Mouse (Mus musculus) E14TG2a.4 (cell line): Measurements from ENCODE around the gene Tmem120b.

Source experiments
- H3K27me3 ChIP-seq: 2 replicates; pipeline ENCODE4 v1.6.1; 2014; ENCODE audit warnings: low read length, control low read depth; ENCODE audit not compliant: insufficient read depth
- H3K36me3 ChIP-seq: 2 replicates; pipeline ENCODE4 v1.6.1; 2014; ENCODE audit warnings: low read length, control low read depth; ENCODE audit not compliant: insufficient read depth
- H3K4me1 ChIP-seq: replicated peaks from 2 replicates; pipeline ENCODE4 v1.6.1; 2014; ENCODE audit warnings: low read depth, low read length, control low read depth
- H3K4me3 ChIP-seq: replicated peaks from 2 replicates; pipeline ENCODE4 v1.5.1; 2014; ENCODE audit warnings: mild to moderate bottlenecking, low read length
- H3K9me3 ChIP-seq: 2 replicates; pipeline ENCODE4 v1.6.1; 2014; ENCODE audit warnings: low read length, control low read depth
- CTCF ChIP-seq: conservative IDR thresholded peaks from 2 replicates; pipeline ENCODE4 v1.5.1; 2014; ENCODE audit warnings: low read length
- NANOG ChIP-seq: IDR thresholded peaks from 2 replicates; pipeline ENCODE4 v1.6.1; 2014; ENCODE audit warnings: borderline replicate concordance, low read length, mixed read lengths
- POU5F1 ChIP-seq: IDR thresholded peaks from 2 replicates; pipeline ENCODE4 v1.6.1; 2014; ENCODE audit warnings: low read length, borderline replicate concordance

Gene Tmem120b

GRCm38 (mm10) chr5:123122181-123122580, 54.0 kb downstream of the Tmem120b start:
- Histone ChIP-seq H3K27me3 (peaks cover 39% of the 10 kb centered on the region), H3K36me3 (peaks cover 16% of the 10 kb centered on the region), H3K4me1 (peaks cover 48% of the 10 kb centered on the region), H3K9me3 (0 out of 2 replicates have a peak, but pooled peaks cover 3% of the 10 kb centered on the region), H3K4me3 (no peak overlapping the region)
- TF ChIP-seq POU5F1 (no peak), NANOG (no peak), CTCF (peak; percentile 79)

DNA sequence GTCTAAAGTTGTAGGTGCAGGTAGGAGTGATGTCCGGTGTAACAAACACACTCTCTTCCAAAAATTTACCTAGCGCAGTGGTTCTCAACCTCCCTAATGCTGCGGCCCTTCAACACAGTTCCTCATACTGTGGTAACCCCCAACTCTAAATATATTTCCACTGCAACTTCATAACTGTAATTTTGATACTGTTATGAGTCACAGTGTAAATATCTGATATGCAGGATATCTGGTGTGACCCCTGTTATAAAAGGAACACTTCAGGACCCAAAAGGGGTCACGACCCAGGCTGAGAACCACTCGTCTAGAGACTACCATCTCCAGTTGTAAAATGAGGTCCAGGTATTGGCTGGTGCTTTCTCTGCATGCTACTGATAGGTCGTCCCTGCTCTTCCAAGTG, 56.9 kb downstream of the Tmem120b start:
- no peak for TF ChIP-seq CTCF
- TF ChIP-seq POU5F1: no peak
- TF ChIP-seq NANOG: no peak
- H3K36me3 ChIP-seq: peaks cover 5% of the 10 kb centered on the region

GRCm38 (mm10) chr5:123125638-123126406, 57.6 kb downstream of the Tmem120b start:
- TF ChIP-seq POU5F1: no peak
- TF ChIP-seq CTCF: no peak
- TF ChIP-seq NANOG: no peak
- no peak overlapping the region for H3K4me3 ChIP-seq
- H3K9me3 ChIP-seq: 0 out of 2 replicates have a peak, but pooled peaks cover 3% of the 10 kb centered on the region
- peaks cover 43% of the 10 kb centered on the region for H3K27me3 ChIP-seq
- H3K36me3 ChIP-seq: peaks cover 5% of the 10 kb centered on the region
- peaks cover 50% of the 10 kb centered on the region for H3K4me1 ChIP-seq

More for the DNA sequence above, 56.9 kb downstream of the Tmem120b start:
- no peak overlapping the region for H3K4me3 ChIP-seq
- 0 out of 2 replicates have a peak, but pooled peaks cover 3% of the 10 kb centered on the region for H3K9me3 ChIP-seq
- peaks cover 44% of the 10 kb centered on the region for H3K27me3 ChIP-seq
- H3K4me1 ChIP-seq: peaks cover 52% of the 10 kb centered on the region

GRCm38 (mm10) chr5:123127031-123127430, 58.8 kb downstream of the Tmem120b start:
- TF ChIP-seq POU5F1: no peak
- TF ChIP-seq NANOG: no peak
- TF ChIP-seq CTCF: no peak
- Histone ChIP-seq H3K27me3 (peaks cover 52% of the 10 kb centered on the region), H3K4me3 (no peak overlapping the region), H3K36me3 (peaks cover 5% of the 10 kb centered on the region), H3K9me3 (0 out of 2 replicates have a peak, but pooled peaks cover 3% of the 10 kb centered on the region), H3K4me1 (peaks cover 49% of the 10 kb centered on the region)

DNA sequence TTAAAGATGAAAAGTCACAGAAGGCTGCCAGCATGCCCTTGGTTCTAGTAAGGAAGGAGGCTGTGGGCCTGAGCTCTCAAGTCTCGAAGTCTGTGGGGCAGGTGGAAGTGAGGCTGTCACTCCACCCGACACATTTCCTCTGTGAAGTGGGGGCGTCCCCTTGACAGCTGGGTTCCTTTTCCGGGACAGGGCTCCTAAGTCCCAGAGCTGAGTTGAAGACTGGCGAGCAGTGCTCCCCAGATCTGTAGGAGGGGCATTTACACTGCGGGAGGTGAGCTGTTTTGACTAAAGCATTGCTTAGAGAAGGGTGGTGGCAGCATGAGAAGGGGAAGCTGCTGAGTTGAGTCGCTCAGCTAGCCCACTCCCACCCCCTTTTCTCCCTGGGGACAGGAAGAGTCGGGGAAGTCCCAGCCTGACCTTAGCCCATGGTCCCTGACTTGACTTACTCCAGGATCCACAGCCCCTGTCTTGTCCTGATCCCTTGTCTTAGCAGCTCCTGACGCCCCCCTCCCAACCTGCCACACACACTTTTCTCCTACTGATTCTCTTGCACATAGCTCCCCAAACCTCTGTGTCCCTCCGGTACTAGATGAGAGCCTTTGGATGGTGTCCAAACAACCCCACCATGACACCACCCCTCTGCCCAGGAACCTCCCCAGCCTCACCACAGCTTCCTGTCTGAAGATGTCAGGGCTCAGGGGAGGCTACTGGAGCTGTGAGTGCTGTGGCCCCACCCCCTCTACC, 60.4 kb downstream of the Tmem120b start:
- Histone ChIP-seq H3K36me3 (peaks cover 9% of the 10 kb centered on the region), H3K4me3 (no peak overlapping the region), H3K27me3 (peaks cover 52% of the 10 kb centered on the region)

GRCm38 (mm10) chr5:123129170-123129757, 61.0 kb downstream of the Tmem120b start:
- peaks cover 52% of the 10 kb centered on the region for H3K27me3 ChIP-seq
- peaks cover 15% of the 10 kb centered on the region for H3K36me3 ChIP-seq
- TF ChIP-seq CTCF (no peak), POU5F1 (no peak), NANOG (no peak)
- H3K4me1 ChIP-seq: peaks cover 65% of the 10 kb centered on the region
- H3K9me3 ChIP-seq: no peaks in the 10 kb centered on the region
- H3K4me3 ChIP-seq: no peak overlapping the region

More for the DNA sequence above, 60.4 kb downstream of the Tmem120b start:
- TF ChIP-seq POU5F1 (no peak), NANOG (no peak), CTCF (no peak)
- Histone ChIP-seq H3K4me1 (peaks cover 58% of the 10 kb centered on the region), H3K9me3 (no peaks in the 10 kb centered on the region)

GRCm38 (mm10) chr5:123130030-123130813, 62.0 kb downstream of the Tmem120b start:
- no peak for TF ChIP-seq CTCF
- H3K9me3 ChIP-seq: no peaks in the 10 kb centered on the region

GRCm38 (mm10) chr5:123130814-123131148, 62.6 kb downstream of the Tmem120b start:
- Histone ChIP-seq H3K27me3 (peaks cover 52% of the 10 kb centered on the region), H3K9me3 (no peaks in the 10 kb centered on the region), H3K4me1 (peaks cover 74% of the 10 kb centered on the region), H3K4me3 (no peak overlapping the region), H3K36me3 (peaks cover 18% of the 10 kb centered on the region)
- TF ChIP-seq NANOG: no peak
- TF ChIP-seq POU5F1: no peak
- TF ChIP-seq CTCF: no peak

More at GRCm38 (mm10) chr5:123130030-123130813, 62.0 kb downstream of the Tmem120b start:
- peaks cover 52% of the 10 kb centered on the region for H3K27me3 ChIP-seq
- H3K4me1 ChIP-seq: peaks cover 74% of the 10 kb centered on the region
- H3K4me3 ChIP-seq: no peak overlapping the region
- peaks cover 18% of the 10 kb centered on the region for H3K36me3 ChIP-seq
